Mouse (Mus musculus): Measurements from ENCODE around the gene Psmc1. TPM values are rescaled to one million over a fixed set of nuclear protein-coding genes. Genes with fewer than 3 reads are reported as not detected.

Gene Psmc1
- polyA plus RNA-seq, 1 experiment: 51.8 TPM

- H3K27me3 ChIP-seq (replicated peaks; ENCODE audit: control insufficient read depth, insufficient read depth, low read length): no peaks in the 10 kb centered on the region
- no peak for TF ChIP-seq POLR2A (IDR thresholded peaks at IDR 0.05; ENCODE audit: low read depth, low read length)
- TF ChIP-seq CTCF (conservative IDR thresholded peaks at IDR 0.05; ENCODE audit: insufficient read depth, insufficient read length, low read depth, low read length): no peak
- WGBS: 13% methylated on average over 25 of the region's 28 CpGs
- peak overlapping the region; percentile 54 for H3K27ac ChIP-seq (ENCODE audit: insufficient read depth, low read depth, low read length)
- no peaks in the 10 kb centered on the region for H3K4me1 ChIP-seq (ENCODE audit: control insufficient read depth, insufficient read depth, low read length)
- H3K4me3 ChIP-seq (ENCODE audit: insufficient read depth, low read depth, low read length): peak overlapping the region; percentile 3; the same call in 1 of the 2 replicates
- no peaks in the 10 kb centered on the region for H3K36me3 ChIP-seq (ENCODE audit: control insufficient read depth, insufficient read depth, low read length)
- DNase-seq: peak; percentile 52
These were observed 58.2 kb downstream of the Psmc1 start for GRCm38 (mm10) chr12:100167931-100168871.

GRCm38 (mm10) chr12:100172481-100172880 lies 62.5 kb downstream of the Psmc1 start:
- WGBS: 65% methylated on average over 7 of the region's 7 CpGs
- TF ChIP-seq POLR2A (IDR thresholded peaks at IDR 0.05; ENCODE audit: low read depth, low read length) (no peak), CTCF (conservative IDR thresholded peaks at IDR 0.05; ENCODE audit: insufficient read depth, insufficient read length, low read depth, low read length) (no peak)

More at GRCm38 (mm10) chr12:100172481-100172880, 62.5 kb downstream of the Psmc1 start:
- no peak overlapping the region for H3K4me3 ChIP-seq (ENCODE audit: insufficient read depth, low read depth, low read length)
- no peaks in the 10 kb centered on the region for H3K27me3 ChIP-seq (replicated peaks; ENCODE audit: control insufficient read depth, insufficient read depth, low read length)
- H3K4me1 ChIP-seq (ENCODE audit: control insufficient read depth, insufficient read depth, low read length): no peaks in the 10 kb centered on the region
- no peak for DNase-seq
- H3K27ac ChIP-seq (ENCODE audit: insufficient read depth, low read depth, low read length): no peak overlapping the region
- no peaks in the 10 kb centered on the region for H3K36me3 ChIP-seq (ENCODE audit: control insufficient read depth, insufficient read depth, low read length)

Other genes starting within 250 kb of the Psmc1 start
- gene Efcab11, start 225.7 kb upstream of the Psmc1 start, polyA plus RNA-seq (2012; rRNA removed): 0.24 and 0.25 TPM in 2 replicates
- 11.2 and 11.7 TPM in 2 replicates for gene Tdp1, start 225.6 kb upstream of the Psmc1 start, polyA plus RNA-seq (2012; rRNA removed)
- 0.07 and 0.50 TPM in 2 replicates for gene Kcnk13, start 145.7 kb upstream of the Psmc1 start, polyA plus RNA-seq (2012; rRNA removed)
- gene Nrde2, start 49.5 kb downstream of the Psmc1 start, polyA plus RNA-seq (2012; rRNA removed): 8.3 TPM in 2 replicates
- 133 and 185 TPM in 2 replicates for gene Calm1, start 89.3 kb downstream of the Psmc1 start, polyA plus RNA-seq (2012; rRNA removed)